Mouse (Mus musculus) limb, embryonic 14.5 days (tissue): ENCODE results near the gene Arhgap17. TPM values are rescaled to one million over a fixed set of nuclear protein-coding genes. Genes with fewer than 3 reads are reported as not detected.

Source experiments
- ATAC-seq: fragments of 200-750 bp; cut with Nextera tagmentation; 2 replicates; pipeline ENCODE4 v1.8.0; 2017; ENCODE audit warnings: low read depth, moderate number of reproducible peaks, moderate TSS enrichment; ENCODE audit not compliant: low FRiP score
- DNase-seq: peaks from one replicate; pipeline ENCODE4 v3.0.0-alpha.2; 2015; ENCODE audit warnings: low spot score
- H3K27ac ChIP-seq: fragments of 300-500 bp; sonication (generic); replicated peaks from 2 replicates; pipeline ENCODE4 v1.5.1; 2014; ENCODE audit warnings: low read depth, mild to moderate bottlenecking, low read length, moderate library complexity, mixed read lengths
- H3K27me3 ChIP-seq: fragments of 300-500 bp; sonication (generic); 2 replicates; pipeline ENCODE4 v1.6.1; 2014; ENCODE audit warnings: low read length, mixed read lengths; ENCODE audit not compliant: control insufficient read depth, insufficient read depth
- H3K36me3 ChIP-seq: fragments of 300-500 bp; sonication (generic); 2 replicates; pipeline ENCODE4 v1.6.1; 2014; ENCODE audit warnings: mild to moderate bottlenecking, low read length, moderate library complexity, mixed read lengths; ENCODE audit not compliant: control insufficient read depth, insufficient read depth
- H3K4me1 ChIP-seq: fragments of 300-500 bp; sonication (generic); 2 replicates; pipeline ENCODE4 v1.6.1; 2014; ENCODE audit warnings: antibody characterized with exemption, low read length, mixed read lengths; ENCODE audit not compliant: control insufficient read depth, insufficient read depth
- H3K4me2 ChIP-seq: fragments of 300-500 bp; sonication (generic); replicated peaks from 2 replicates; pipeline ENCODE4 v1.6.1; 2014; ENCODE audit warnings: low read depth, mild to moderate bottlenecking, low read length, moderate library complexity; ENCODE audit not compliant: severe bottlenecking
- H3K4me3 ChIP-seq: fragments of 300-500 bp; sonication (generic); replicated peaks from 2 replicates; pipeline ENCODE4 v1.5.1; 2014; ENCODE audit warnings: low read length
- H3K9ac ChIP-seq: fragments of 300-500 bp; sonication (generic); 2 replicates; pipeline ENCODE4 v1.6.1; 2014; ENCODE audit warnings: mild to moderate bottlenecking, low read depth, low read length, moderate library complexity; ENCODE audit not compliant: severe bottlenecking
- H3K9me3 ChIP-seq: fragments of 300-500 bp; sonication (generic); 2 replicates; pipeline ENCODE4 v1.6.1; 2016; ENCODE audit warnings: low read length; ENCODE audit not compliant: control insufficient read depth
- POLR2A ChIP-seq: fragments of 200-500 bp; IDR thresholded peaks from 2 replicates; pipeline ENCODE4 v1.8.0; 2012; ENCODE audit warnings: inconsistent platforms, mild to moderate bottlenecking, moderate library complexity, borderline replicate concordance; ENCODE audit not compliant: insufficient read depth, insufficient read length; ENCODE audit errors: extremely low read depth
- WGBS: fragments of 180-500 bp; shearing (Covaris S2); extraction: QIAGEN DNeasy Blood & Tissue Kit; methylation state at CpG from one replicate; pipeline ENCODE4 v1.1.7; 2014; 5-methylcytosine and 5-hydroxymethylcytosine counted together
- polyA plus RNA-seq, 2 experiments: library from polyadenylated mRNA; depleted of rRNA in 1 of 2; stranded (reverse) in 1 of 2; unstranded in 1 of 2; fragments of >200 nt; fragmentation: Nextera tagmentation in 1 of 2; extraction: Ambion mirVana in 1 of 2; gene quantifications; 2 replicates each; pipeline versions ENCODE4 v1.2.1 to v1.2.3; 2012 to 2014

Arhgap17 gene
- polyA plus RNA-seq, 2 experiments: 26.1 to 39.5 TPM

- Histone ChIP-seq H3K9ac (no peak overlapping the region), H3K27ac (no peak overlapping the region), H3K4me2 (no peak overlapping the region), H3K4me3 (no peak overlapping the region), H3K9me3 (no peaks in the 10 kb centered on the region), H3K27me3 (no peaks in the 10 kb centered on the region), H3K36me3 (peaks cover 64% of the 10 kb centered on the region), H3K4me1 (no peaks in the 10 kb centered on the region)
- DNase-seq (no peak), ATAC-seq (no peak)
- TF ChIP-seq POLR2A: no peak
- WGBS: 89% methylated on average over 3 of the region's 3 CpGs
These were observed 81.8 kb downstream of the Arhgap17 start for GRCm38 (mm10) chr7:123287903-123288302.

GRCm38 (mm10) chr7:123285896-123286295 lies 83.8 kb downstream of the Arhgap17 start:
- Histone ChIP-seq H3K36me3 (peaks cover 60% of the 10 kb centered on the region), H3K4me1 (no peaks in the 10 kb centered on the region), H3K9ac (no peak overlapping the region), H3K27ac (no peak overlapping the region), H3K27me3 (no peaks in the 10 kb centered on the region), H3K4me3 (no peak overlapping the region), H3K4me2 (no peak overlapping the region), H3K9me3 (no peaks in the 10 kb centered on the region)
- no peak for TF ChIP-seq POLR2A
- ATAC-seq: no peak
- 96% methylated on average over 5 of the region's 5 CpGs for WGBS
- no peak for DNase-seq

GRCm38 (mm10) chr7:123283826-123284225 lies 85.9 kb downstream of the Arhgap17 start:
- ATAC-seq: no peak
- Histone ChIP-seq H3K4me1 (no peaks in the 10 kb centered on the region), H3K27me3 (no peaks in the 10 kb centered on the region), H3K4me2 (no peak overlapping the region), H3K9ac (no peak overlapping the region), H3K4me3 (no peak overlapping the region), H3K9me3 (no peaks in the 10 kb centered on the region), H3K27ac (no peak overlapping the region), H3K36me3 (peaks cover 61% of the 10 kb centered on the region)
- no peak for TF ChIP-seq POLR2A
- DNase-seq: peak; percentile 21
- 68% methylated on average over 4 of the region's 4 CpGs for WGBS

GRCm38 (mm10) chr7:123279797-123280196 lies 89.9 kb downstream of the Arhgap17 start:
- Histone ChIP-seq H3K4me2 (no peak overlapping the region), H3K9ac (no peak overlapping the region), H3K9me3 (no peaks in the 10 kb centered on the region), H3K4me3 (no peak overlapping the region), H3K4me1 (no peaks in the 10 kb centered on the region), H3K27ac (no peak overlapping the region), H3K27me3 (no peaks in the 10 kb centered on the region), H3K36me3 (peaks cover 36% of the 10 kb centered on the region)
- no peak for TF ChIP-seq POLR2A
- no peak for ATAC-seq
- 94% methylated on average over 4 of the region's 4 CpGs for WGBS
- no peak for DNase-seq

GRCm38 (mm10) chr7:123276568-123276967 lies 93.1 kb downstream of the Arhgap17 start:
- Histone ChIP-seq H3K4me1 (no peaks in the 10 kb centered on the region), H3K27me3 (no peaks in the 10 kb centered on the region), H3K36me3 (peaks cover 29% of the 10 kb centered on the region), H3K9me3 (no peaks in the 10 kb centered on the region), H3K9ac (no peak overlapping the region), H3K27ac (no peak overlapping the region), H3K4me2 (no peak overlapping the region), H3K4me3 (no peak overlapping the region)
- DNase-seq (no peak), ATAC-seq (no peak)
- 81% methylated on average over 4 of the region's 4 CpGs for WGBS
- no peak for TF ChIP-seq POLR2A

- Histone ChIP-seq H3K9me3 (no peaks in the 10 kb centered on the region), H3K4me3 (no peak overlapping the region), H3K36me3 (peaks cover 2% of the 10 kb centered on the region), H3K27me3 (no peaks in the 10 kb centered on the region), H3K9ac (no peak overlapping the region), H3K27ac (no peak overlapping the region), H3K4me1 (no peaks in the 10 kb centered on the region), H3K4me2 (no peak overlapping the region)
- TF ChIP-seq POLR2A: no peak
- DNase-seq (no peak), ATAC-seq (no peak)
- 63% methylated on average over 11 of the region's 11 CpGs for WGBS
These were observed 96.7 kb downstream of the Arhgap17 start for GRCm38 (mm10) chr7:123273056-123273455.
